Mouse (Mus musculus) lung, postnatal 25 days (tissue): Measurements from ENCODE around the gene Rev3l.
"Not testable (repeated sequence)": the region's sequence is repeated elsewhere in the genome, so short reads cannot be mapped to it uniquely, and the experiment has no call there.

Experiments
- DNase-seq: peaks from one replicate; pipeline ENCODE4 v3.0.0; 2022; ENCODE audit warnings: low spot score

The Rev3l gene

DNA sequence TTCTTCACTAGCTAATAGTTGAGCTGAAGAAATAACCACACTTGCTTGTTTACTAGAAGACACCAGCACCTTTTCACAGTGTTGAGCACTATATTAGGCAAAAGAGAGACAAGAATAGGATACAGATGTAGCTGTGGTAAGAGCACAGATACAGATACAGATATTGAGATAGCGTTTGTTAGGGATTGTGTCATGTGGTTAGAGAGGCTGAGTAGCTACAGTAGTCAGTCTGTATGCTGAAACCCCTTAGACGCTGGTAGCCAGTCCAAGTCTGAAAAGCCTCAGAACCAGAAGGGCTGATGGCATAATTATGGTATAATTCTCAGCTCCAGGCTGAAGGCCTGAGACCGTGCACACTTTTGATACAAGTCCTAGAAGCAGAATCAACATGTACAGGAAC lies 53.3 kb downstream of the Rev3l start:
- no peak for DNase-seq

- DNase-seq = no peak
Measured at GRCm38 (mm10) chr10:39793295-39793694, 61.4 kb downstream of the Rev3l start.

- peak; percentile 18 for DNase-seq
Measured at GRCm38 (mm10) chr10:39811507-39811906, 79.6 kb downstream of the Rev3l start.

- DNase-seq = no peak
Measured at GRCm38 (mm10) chr10:39842621-39843020, 110.7 kb downstream of the Rev3l start.

GRCm38 (mm10) chr10:39865509-39865908 lies 133.6 kb downstream of the Rev3l start:
- no peak for DNase-seq

GRCm38 (mm10) chr10:39888621-39889020 lies 156.7 kb downstream of the Rev3l start:
- DNase-seq = no peak

DNA sequence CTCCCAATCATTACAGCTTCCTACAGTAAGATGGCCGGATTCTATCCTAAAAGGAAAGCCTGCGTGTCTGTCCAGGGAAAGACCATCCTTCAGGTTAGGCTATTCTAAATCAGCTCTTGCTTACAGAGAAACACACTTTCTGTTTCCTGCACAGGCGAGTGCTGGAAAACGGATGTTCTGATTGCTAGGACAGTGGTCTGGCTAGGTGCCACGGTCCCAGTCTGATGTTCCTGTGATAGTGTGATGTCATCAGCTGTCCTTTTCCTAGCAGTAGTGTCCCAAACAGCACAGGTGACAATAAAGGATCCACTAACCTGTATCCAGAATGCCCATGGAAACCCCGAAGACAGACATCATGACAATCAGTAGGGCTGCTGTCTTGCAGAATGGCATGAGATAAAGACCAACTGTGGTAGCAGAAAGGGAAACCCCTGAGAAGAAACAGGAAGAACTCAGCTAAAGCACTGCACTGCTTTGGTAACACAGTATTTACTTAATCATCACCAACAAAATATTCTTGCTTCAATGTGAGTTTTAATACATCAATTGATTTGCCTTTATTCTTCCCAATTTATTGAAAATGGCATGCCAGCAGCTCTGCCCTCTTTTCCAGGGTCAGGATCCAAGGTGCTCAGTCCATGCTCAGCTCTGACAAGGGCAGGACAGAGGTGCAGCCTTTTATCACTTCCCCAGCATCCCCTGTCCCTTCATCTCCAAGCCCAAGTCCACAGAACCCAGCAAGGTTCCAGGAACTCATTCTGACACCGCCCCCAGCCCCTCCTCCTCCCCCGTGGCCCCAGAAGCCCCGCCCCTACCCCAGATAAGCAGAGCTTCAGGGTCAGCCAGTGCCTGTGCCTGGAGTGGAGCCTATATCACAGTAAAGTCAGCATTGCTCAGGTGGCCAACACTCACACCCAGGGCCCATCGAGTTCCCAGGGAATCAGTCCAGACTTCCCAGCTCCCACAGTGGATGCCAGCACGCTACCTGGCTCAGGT lies 162.1 kb downstream of the Rev3l start:
- DNase-seq = no peak

DNA sequence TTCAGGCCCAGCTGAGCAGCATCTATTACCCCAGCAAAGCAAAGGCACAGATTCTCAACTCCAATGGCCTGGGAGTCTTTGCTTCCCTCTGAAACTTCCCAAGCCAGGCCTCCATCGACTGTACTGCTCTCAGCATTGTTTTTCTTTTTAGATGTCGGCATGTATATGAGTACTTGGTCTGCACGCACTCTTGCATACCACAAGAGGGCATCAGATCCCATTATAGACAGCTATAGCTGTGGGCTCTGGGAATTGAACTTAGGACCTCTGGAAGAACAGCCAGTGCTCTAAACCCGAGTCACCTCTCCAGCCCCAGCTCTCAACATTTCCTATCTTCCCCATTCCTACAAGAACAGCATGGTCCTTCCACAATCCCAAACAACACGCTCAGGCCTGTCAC lies 164.6 kb downstream of the Rev3l start:
- no peak for DNase-seq

DNA sequence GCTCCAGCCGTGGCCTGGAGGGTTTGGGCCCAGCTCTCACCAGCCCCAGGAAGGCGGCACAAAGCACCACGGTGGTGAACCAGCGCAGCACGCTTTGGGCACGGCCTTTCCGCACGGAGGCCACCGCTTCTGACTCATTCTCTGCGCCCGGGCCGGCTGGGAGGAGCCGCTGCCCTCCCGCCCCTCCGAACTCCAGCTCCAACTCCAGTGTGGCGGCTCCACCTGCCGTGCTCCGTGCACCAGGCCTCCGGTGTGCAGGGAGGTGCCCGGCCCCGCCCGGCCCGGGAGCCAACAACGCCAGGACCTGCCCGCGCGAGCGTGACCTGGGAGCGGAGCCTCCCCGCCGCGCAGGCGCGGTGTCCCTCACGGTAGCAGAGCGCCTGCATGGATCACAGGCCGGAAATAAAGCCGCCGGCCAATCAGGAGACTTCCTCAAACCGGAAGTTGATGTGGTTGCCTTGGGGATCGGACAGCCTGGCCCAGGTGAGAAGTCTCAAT lies 167.0 kb downstream of the Rev3l start, which contains the start of gene Mfsd4b4:
Mfsd4b4 (minus strand) TSS at position 365 of the 498 bp plus-strand sequence.
- peak; percentile 90 for DNase-seq

GRCm38 (mm10) chr10:39904191-39904590 lies 172.3 kb downstream of the Rev3l start:
- no peak for DNase-seq

DNA sequence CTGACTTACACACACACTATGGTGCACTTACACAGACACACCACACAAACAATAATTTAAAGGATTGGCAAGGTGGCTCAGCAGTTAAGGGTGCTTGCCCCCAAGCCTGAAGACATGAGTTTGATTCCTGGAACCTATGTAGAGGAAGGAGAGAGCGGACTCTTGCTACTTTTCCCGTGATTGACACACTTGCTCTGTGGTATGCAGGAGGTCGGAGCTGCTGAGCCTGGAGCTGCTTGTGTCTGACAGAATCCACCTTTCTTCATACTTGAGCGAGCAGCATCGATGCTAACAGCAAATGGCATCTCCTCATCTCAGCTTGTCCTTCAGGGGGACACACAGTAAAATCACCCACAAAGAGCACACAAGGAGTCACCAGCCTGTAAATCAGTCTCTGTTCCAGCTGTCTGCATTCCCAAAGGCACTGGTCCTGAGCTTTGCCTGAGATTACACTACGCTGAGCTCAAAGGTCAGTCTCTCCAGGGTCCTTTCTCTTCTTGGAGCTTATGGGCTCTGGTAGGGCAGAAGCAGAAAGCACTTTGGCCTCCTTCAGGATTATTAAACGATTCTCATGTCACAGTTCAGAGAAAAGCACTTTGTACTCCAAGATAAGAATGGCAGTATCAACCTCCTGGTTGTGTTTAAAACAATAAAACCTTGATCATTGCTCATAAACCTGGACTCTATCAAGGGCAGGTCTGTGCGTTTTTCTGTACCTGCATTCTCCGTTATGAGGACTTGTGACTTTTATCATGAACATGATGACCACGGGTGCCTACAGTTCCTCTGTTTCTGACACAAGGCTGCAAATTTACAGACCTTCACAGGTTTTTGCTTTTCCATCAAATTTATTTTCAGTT lies 175.1 kb downstream of the Rev3l start:
- DNase-seq = no peak

GRCm38 (mm10) chr10:39908768-39909441 lies 177.0 kb downstream of the Rev3l start:
- DNase-seq = no peak

GRCm38 (mm10) chr10:39912616-39913015 lies 180.7 kb downstream of the Rev3l start:
- DNase-seq = no peak

- not testable (repeated sequence) for DNase-seq
Measured at GRCm38 (mm10) chr10:39924556-39924955, 192.6 kb downstream of the Rev3l start.
